Mouse (Mus musculus) embryo, embryonic 10.5 days (tissue): ENCODE results near the gene Ubr1.
"Not testable (repeated sequence)": the region's sequence is repeated elsewhere in the genome, so short reads cannot be mapped to it uniquely, and the experiment has no call there.

Source experiments
- DNase-seq: peaks from one replicate; pipeline ENCODE4 v3.0.0-alpha.2; 2015; ENCODE audit warnings: low spot score

The Ubr1 gene

GRCm38 (mm10) chr2:120976308-120976707, 5.8 kb upstream of the Ubr1 start:
- DNase-seq = peak; percentile 42

GRCm38 (mm10) chr2:120972964-120973363, 2.4 kb upstream of the Ubr1 start:
- DNase-seq = peak; percentile 20

GRCm38 (mm10) chr2:120972257-120972656, 1.7 kb upstream of the Ubr1 start:
- DNase-seq = not testable (repeated sequence)

GRCm38 (mm10) chr2:120971766-120972165, 1.3 kb upstream of the Ubr1 start:
- DNase-seq = no peak

GRCm38 (mm10) chr2:120970045-120970539, 423 bp downstream of the Ubr1 start:
- DNase-seq = no peak

- DNase-seq = no peak
These were observed 5.0 kb downstream of the Ubr1 start for GRCm38 (mm10) chr2:120965486-120965885.

GRCm38 (mm10) chr2:120963110-120963509, 7.4 kb downstream of the Ubr1 start:
- DNase-seq = no peak

- no peak for DNase-seq
These were observed 10.3 kb downstream of the Ubr1 start for GRCm38 (mm10) chr2:120960261-120960660.

- DNase-seq = no peak
These were observed 10.7 kb downstream of the Ubr1 start for GRCm38 (mm10) chr2:120959827-120960226.

GRCm38 (mm10) chr2:120959363-120959762, 11.2 kb downstream of the Ubr1 start:
- no peak for DNase-seq

- no peak for DNase-seq
These were observed 18.2 kb downstream of the Ubr1 start for GRCm38 (mm10) chr2:120952176-120952938.

- DNase-seq = no peak
These were observed 19.3 kb downstream of the Ubr1 start for GRCm38 (mm10) chr2:120951208-120951607.

- DNase-seq = no peak
These were observed 37.5 kb downstream of the Ubr1 start for GRCm38 (mm10) chr2:120933038-120933437.

GRCm38 (mm10) chr2:120909556-120909955, 61.0 kb downstream of the Ubr1 start:
- DNase-seq = peak; percentile 28

- no peak for DNase-seq
These were observed 74.2 kb downstream of the Ubr1 start for GRCm38 (mm10) chr2:120896361-120896760.

- no peak for DNase-seq
These were observed 82.9 kb downstream of the Ubr1 start for GRCm38 (mm10) chr2:120887601-120888000.

GRCm38 (mm10) chr2:120873192-120873591, 97.3 kb downstream of the Ubr1 start:
- no peak for DNase-seq

GRCm38 (mm10) chr2:120871447-120872336, 98.8 kb downstream of the Ubr1 start:
- no peak for DNase-seq

GRCm38 (mm10) chr2:120867336-120867735, 103.2 kb downstream of the Ubr1 start:
- no peak for DNase-seq

- DNase-seq = peak; percentile 65
These were observed 104.0 kb downstream of the Ubr1 start for GRCm38 (mm10) chr2:120866561-120866960.

GRCm38 (mm10) chr2:120863389-120863788, 107.1 kb downstream of the Ubr1 start:
- no peak for DNase-seq

GRCm38 (mm10) chr2:120860699-120861098, 109.8 kb downstream of the Ubr1 start:
- DNase-seq = no peak

- DNase-seq = no peak
These were observed 112.4 kb downstream of the Ubr1 start for GRCm38 (mm10) chr2:120858131-120858530.
